Mouse (Mus musculus): ENCODE results near the gene Anxa1. TPM values are rescaled to one million over a fixed set of nuclear protein-coding genes. Genes with fewer than 3 reads are reported as not detected.

Anxa1 gene
- polyA plus RNA-seq, 1 experiment from 2014 or later = 11.8 TPM

DNA sequence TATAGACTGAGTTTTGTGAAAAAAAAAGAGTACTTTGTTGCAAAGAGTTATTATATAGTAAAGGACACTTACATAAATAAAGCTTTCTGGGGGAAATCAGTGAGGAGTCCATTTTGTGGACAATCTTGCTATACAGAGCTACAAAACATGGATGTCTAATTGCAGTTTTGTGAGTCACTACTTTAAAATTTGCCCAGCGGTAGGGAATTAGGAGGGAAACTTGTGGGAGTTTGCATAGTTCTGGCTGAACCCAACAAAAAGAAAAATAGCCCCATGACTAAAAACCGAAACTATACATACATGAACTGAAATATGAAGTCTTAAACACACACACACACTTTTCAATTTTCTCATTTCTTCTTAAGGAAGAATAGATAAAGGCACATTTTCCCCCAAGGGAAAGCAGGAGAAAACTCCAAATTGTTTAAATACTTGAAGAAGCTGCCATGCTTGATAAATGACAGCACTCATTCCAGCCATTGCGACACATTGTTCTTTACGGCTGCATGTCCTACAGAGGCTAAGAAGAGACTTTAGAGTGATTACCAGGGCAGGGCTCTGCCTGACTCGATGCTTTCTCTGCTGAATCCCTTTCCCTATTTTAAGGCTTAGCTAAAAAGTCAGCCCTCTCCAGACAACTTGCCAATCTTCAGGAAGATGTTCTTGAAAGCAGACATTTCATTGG is 11.9 kb upstream of the Anxa1 start:
- Histone ChIP-seq H3K27ac (replicated peaks) (no peak overlapping the region), H3K9ac (no peak overlapping the region), H3K9me3 (no peaks in the 10 kb centered on the region), H3K27me3 (no peaks in the 10 kb centered on the region), H3K36me3 (no peaks in the 10 kb centered on the region), H3K4me2 (no peak overlapping the region), H3K4me1 (replicated peaks) (no peaks in the 10 kb centered on the region), H3K4me3 (no peak overlapping the region)
- WGBS = 62% methylated on average over 5 of the region's 5 CpGs
- ATAC-seq (ENCODE audit: low FRiP score, low read depth) = no peak

DNA sequence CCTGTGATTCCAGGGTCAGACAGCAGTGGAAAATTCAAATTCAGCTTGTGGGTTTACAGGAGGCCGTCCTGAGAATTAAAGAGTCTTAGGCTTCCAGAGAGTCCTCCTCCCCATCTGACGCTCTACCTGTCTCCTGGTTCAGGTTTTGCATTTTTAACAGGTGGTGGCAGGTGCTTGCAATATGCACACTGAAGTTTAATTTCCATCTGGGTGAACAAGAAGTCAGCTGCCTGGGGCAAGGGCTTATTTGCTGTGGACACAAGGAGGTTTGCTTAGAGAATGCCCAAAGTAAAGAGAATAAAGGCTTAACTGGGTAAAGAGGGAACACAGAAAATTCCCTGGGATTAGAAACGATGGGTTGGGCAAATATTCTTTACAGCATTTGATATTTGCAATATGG is 11.2 kb upstream of the Anxa1 start:
- H3K9ac ChIP-seq = no peak overlapping the region
- H3K27me3 ChIP-seq = no peaks in the 10 kb centered on the region
- H3K9me3 ChIP-seq = no peaks in the 10 kb centered on the region
- WGBS = 84% methylated on average over 3 of the region's 3 CpGs
- ATAC-seq (ENCODE audit: low FRiP score, low read depth) = no peak
- no peaks in the 10 kb centered on the region for H3K36me3 ChIP-seq
- no peak overlapping the region for H3K4me3 ChIP-seq
- H3K4me1 ChIP-seq (replicated peaks) = no peaks in the 10 kb centered on the region
- no peak overlapping the region for H3K4me2 ChIP-seq
- no peak overlapping the region for H3K27ac ChIP-seq (replicated peaks)

DNA sequence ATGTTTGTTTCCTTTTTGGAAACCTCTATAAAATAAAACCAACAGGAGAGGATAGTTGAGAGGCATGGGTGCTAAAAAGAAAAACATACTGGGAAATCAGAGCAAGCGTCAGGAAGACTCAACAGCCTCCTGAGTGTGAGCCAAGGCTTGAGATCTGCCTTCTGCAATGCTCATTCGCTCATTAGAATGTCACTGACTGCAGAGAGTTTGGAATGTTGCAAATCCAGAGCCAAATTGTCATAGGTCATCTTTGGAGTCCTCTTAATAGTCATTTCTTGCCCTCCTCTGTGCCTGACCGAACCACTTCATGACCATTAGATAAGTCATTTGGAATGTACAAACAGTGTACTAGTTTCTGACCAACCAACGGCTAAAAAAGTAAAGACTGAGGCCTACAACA is 8.4 kb upstream of the Anxa1 start:
- no peak overlapping the region for H3K4me3 ChIP-seq
- WGBS = 86% methylated on average over 4 of the region's 4 CpGs
- no peak for ATAC-seq (ENCODE audit: low FRiP score, low read depth)
- no peak overlapping the region for H3K27ac ChIP-seq (replicated peaks)
- no peak overlapping the region for H3K4me2 ChIP-seq
- no peaks in the 10 kb centered on the region for H3K27me3 ChIP-seq
- H3K4me1 ChIP-seq (replicated peaks) = no peaks in the 10 kb centered on the region
- no peaks in the 10 kb centered on the region for H3K36me3 ChIP-seq
- H3K9ac ChIP-seq = no peak overlapping the region
- H3K9me3 ChIP-seq = no peaks in the 10 kb centered on the region

DNA sequence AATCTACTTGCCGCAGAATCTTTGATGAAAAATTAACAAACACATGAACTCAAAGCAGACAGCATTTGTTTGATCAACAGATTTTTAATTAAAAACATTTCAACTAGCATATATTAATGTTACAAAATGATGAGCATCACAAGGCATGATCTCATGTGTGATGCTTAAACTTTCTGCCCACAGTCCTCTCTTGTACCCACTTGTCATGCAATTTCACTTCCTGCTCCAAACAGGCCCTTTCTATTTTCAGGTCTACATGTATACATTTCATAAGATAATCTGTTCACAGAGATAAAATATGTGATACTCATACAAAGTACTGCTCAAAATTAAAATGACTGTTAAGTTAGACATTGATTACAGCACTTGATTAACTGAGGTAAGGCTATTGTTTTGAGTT is 6.3 kb upstream of the Anxa1 start:
- Histone ChIP-seq H3K9ac (no peak overlapping the region), H3K4me2 (no peak overlapping the region), H3K4me3 (no peak overlapping the region), H3K27me3 (no peaks in the 10 kb centered on the region), H3K27ac (replicated peaks) (no peak overlapping the region), H3K36me3 (no peaks in the 10 kb centered on the region), H3K4me1 (replicated peaks) (no peaks in the 10 kb centered on the region), H3K9me3 (no peaks in the 10 kb centered on the region)
- ATAC-seq (ENCODE audit: low FRiP score, low read depth) = no peak
- whole genome bisulfite sequencing = 97% methylated on average over 1 of the region's 1 CpGs

DNA sequence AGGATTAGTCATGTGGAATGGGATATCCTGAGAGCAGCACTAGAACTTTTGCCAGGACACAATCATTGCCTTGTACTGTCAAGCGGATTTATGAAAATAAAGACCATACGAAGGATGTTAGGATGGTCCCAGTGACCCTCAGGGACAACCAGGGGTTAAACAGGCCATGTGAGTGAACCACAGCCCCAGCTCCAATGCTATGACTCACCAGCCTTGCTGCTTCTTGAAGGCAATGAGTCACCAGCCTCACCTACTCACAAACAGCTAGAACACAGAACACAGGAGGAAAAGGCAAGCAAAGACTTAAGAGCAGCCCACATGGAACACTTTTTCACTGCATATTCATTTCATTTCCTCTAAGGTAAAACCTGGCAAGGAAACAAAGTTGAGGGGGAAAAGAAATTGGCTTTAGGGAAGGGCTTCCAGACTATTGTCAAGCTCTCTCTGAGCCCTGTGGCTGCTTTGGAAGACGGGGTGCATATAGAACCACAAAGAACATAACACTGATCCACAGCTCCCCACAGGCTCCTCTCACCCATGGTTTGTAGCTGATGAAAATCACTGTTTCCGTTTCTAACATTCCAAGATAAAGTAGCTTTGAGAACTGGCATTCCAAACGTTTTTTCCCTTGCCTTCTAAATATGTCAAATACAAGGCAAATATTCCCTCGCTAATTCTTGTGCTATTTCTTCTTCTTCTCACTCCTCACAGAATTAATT is 3.0 kb upstream of the Anxa1 start:
- no peaks in the 10 kb centered on the region for H3K36me3 ChIP-seq
- no peak overlapping the region for H3K9ac ChIP-seq
- no peaks in the 10 kb centered on the region for H3K9me3 ChIP-seq
- no peak overlapping the region for H3K4me2 ChIP-seq
- H3K27me3 ChIP-seq = no peaks in the 10 kb centered on the region
- no peak overlapping the region for H3K27ac ChIP-seq (replicated peaks)
- no peaks in the 10 kb centered on the region for H3K4me1 ChIP-seq (replicated peaks)
- 87% methylated on average over 6 of the region's 6 CpGs for WGBS
- H3K4me3 ChIP-seq = no peak overlapping the region
- ATAC-seq (ENCODE audit: low FRiP score, low read depth) = no peak

DNA sequence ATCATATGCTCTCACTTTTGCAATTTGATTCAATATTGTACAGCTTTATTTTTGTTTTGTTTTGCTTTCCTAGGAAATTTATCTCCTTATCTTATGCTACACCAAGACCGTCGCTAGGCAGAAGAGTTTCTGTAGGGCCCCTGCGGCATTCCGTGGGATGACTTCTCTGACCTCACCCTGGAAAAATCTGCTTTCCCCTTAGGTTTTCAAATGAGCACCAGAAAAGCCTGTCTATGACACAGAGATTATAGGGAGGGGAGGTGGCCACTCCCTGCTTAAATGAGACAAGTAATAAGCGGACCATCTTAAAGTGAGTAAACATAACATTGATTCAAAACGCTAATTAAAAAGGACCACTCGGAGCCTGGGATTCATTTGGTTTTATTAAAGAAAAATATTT is 1.0 kb downstream of the Anxa1 start:
- H3K27me3 ChIP-seq = no peaks in the 10 kb centered on the region
- H3K4me1 ChIP-seq (replicated peaks) = no peaks in the 10 kb centered on the region
- H3K9me3 ChIP-seq = no peaks in the 10 kb centered on the region
- H3K4me2 ChIP-seq = no peak overlapping the region
- no peak overlapping the region for H3K9ac ChIP-seq
- ATAC-seq (ENCODE audit: low FRiP score, low read depth) = no peak
- H3K4me3 ChIP-seq = no peak overlapping the region
- WGBS = 90% methylated on average over 7 of the region's 7 CpGs
- H3K36me3 ChIP-seq = no peaks in the 10 kb centered on the region
- no peak overlapping the region for H3K27ac ChIP-seq (replicated peaks)

DNA sequence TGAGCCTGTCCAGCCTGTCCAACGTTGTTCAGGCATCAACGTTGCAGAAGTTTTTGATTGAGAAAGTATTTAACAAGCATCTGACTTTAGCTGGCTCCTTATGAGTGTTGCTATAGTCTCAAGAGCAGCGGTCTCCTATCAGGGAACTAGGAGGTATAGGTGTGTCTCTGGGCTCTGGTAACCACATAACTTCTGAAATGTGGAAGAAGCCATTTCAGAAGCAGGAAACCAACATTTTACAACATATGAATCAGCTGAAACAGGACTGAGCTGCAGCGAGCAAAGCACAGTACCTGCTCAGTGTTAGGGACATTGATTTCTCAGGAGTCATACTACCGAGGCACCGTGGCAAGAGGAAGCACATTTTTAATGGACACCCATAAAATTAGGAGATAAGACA is 1.5 kb downstream of the Anxa1 start:
- Histone ChIP-seq H3K36me3 (no peaks in the 10 kb centered on the region), H3K9me3 (no peaks in the 10 kb centered on the region), H3K27me3 (no peaks in the 10 kb centered on the region), H3K4me3 (no peak overlapping the region), H3K4me1 (replicated peaks) (no peaks in the 10 kb centered on the region), H3K27ac (replicated peaks) (no peak overlapping the region), H3K4me2 (no peak overlapping the region), H3K9ac (no peak overlapping the region)
- 90% methylated on average over 6 of the region's 6 CpGs for WGBS
- ATAC-seq (ENCODE audit: low FRiP score, low read depth) = no peak

DNA sequence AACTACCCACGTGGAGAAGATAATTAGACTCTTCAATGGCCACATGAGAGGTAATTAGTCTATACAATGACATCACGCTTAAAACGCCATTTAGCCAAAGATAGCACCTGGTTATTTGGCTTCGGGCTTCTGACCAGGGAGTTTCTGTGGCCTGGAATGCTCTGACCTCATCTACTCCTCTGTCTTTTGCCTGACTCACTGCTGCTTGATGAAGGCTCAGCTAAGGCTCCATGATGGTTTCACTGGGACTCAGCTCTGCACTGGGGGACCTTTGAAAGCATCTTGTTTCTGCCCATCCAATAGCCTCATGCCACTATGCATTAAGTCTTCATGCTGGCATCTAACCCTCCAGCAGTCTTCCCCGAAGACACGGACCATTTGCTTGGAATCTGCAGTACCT is 2.5 kb downstream of the Anxa1 start:
- H3K4me2 ChIP-seq = no peak overlapping the region
- WGBS = 79% methylated on average over 6 of the region's 6 CpGs
- no peaks in the 10 kb centered on the region for H3K27me3 ChIP-seq
- H3K27ac ChIP-seq (replicated peaks) = no peak overlapping the region
- no peaks in the 10 kb centered on the region for H3K36me3 ChIP-seq
- no peak overlapping the region for H3K9ac ChIP-seq
- H3K9me3 ChIP-seq = no peaks in the 10 kb centered on the region
- no peaks in the 10 kb centered on the region for H3K4me1 ChIP-seq (replicated peaks)
- no peak overlapping the region for H3K4me3 ChIP-seq
- ATAC-seq (ENCODE audit: low FRiP score, low read depth) = no peak

DNA sequence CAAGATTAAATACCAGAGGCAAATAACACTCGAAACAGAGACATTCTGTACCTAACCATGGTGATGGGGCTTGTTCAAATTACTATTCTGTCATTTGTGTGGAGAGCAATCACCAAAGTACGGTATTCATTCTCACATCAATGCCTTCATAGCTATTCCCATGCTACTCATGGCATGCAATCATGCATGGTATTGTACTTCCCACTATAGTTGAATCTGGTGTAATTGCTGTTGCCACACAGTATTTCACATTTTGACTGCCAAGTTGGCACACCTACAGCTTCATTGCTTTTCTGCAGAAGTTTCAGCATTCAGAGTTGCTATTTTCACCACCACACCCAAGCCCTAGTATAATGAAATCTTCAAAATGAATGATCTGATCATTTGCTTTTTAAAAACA is 4.4 kb downstream of the Anxa1 start:
- no peak overlapping the region for H3K4me2 ChIP-seq
- ATAC-seq (ENCODE audit: low FRiP score, low read depth) = no peak

DNA sequence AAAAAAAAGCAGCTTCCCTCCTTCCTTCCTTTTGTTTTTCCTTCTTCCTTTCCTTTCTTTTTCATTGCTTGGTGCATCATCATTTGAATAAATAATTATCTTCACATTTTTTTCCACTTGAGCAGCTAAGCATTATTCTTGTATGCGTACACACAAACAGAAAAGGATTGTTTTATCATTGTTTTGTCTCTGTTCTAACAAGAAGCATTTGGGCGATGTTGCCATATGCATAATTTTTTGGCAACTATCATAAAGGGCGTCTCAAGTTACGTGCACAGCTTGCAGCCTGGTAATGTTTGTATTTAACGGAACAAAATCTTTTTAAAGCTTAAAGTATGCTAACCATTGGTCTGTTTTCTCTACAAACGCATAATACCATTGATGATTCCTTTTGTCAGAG is 5.1 kb downstream of the Anxa1 start:
- no peak overlapping the region for H3K27ac ChIP-seq (replicated peaks)
- no peak for ATAC-seq (ENCODE audit: low FRiP score, low read depth)
- H3K4me1 ChIP-seq (replicated peaks) = no peaks in the 10 kb centered on the region
- H3K27me3 ChIP-seq = no peaks in the 10 kb centered on the region
- 69% methylated on average over 6 of the region's 6 CpGs for WGBS
- H3K36me3 ChIP-seq = no peaks in the 10 kb centered on the region
- no peak overlapping the region for H3K4me2 ChIP-seq
- no peak overlapping the region for H3K9ac ChIP-seq
- H3K9me3 ChIP-seq = no peaks in the 10 kb centered on the region
- no peak overlapping the region for H3K4me3 ChIP-seq

More for the DNA sequence above, 4.4 kb downstream of the Anxa1 start:
- Histone ChIP-seq H3K9me3 (no peaks in the 10 kb centered on the region), H3K4me1 (replicated peaks) (no peaks in the 10 kb centered on the region), H3K4me3 (no peak overlapping the region), H3K9ac (no peak overlapping the region), H3K27ac (replicated peaks) (no peak overlapping the region), H3K36me3 (no peaks in the 10 kb centered on the region), H3K27me3 (no peaks in the 10 kb centered on the region)
- 63% methylated on average over 2 of the region's 2 CpGs for WGBS

DNA sequence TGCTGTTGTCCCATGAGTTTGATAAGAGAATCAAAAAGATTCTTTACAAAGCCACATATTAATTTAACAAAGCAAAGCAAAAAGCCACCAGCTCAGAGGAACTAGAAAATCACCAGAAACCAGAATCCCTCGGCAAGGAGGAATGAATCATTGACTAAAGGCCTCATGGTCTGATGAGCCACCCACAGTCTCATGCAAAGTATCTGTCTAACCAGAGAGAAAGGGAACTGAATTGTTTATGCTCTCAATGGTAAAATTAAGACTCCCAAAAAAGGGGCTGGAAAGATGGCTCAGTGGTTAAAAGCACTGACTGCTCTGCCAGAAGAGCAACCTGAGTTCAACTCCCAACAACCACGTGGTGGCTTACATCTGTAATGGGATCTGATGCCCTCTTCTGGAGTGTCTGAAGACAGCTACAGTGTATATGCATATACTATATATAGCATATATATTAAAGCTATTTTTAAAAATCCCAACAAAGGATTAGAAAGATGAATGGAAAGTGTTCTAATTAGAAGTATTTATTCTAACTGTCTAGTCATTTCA is 9.5 kb downstream of the Anxa1 start:
- no peak for ATAC-seq (ENCODE audit: low FRiP score, low read depth)
- WGBS = 66% methylated on average over 2 of the region's 2 CpGs

DNA sequence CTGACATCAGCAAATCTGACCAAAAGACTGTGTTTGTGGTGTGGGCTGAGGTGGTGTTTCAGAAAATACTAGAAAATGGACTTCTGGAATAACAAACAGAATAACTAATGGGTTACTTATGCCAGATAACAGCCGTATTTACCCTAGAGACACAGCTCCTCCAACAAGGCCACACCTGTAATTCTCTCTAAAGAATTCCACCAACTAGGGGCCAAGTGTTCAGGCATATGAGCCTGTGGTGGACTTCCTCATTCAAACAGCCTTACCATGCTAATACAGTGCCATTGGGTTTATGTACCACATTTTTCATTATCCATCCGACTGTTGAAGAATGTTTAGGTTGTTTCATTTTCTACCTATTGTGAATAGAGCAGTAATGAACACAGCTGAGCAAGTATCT is 20.6 kb downstream of the Anxa1 start:
- 96% methylated on average over 2 of the region's 2 CpGs for WGBS
- Histone ChIP-seq H3K4me1 (replicated peaks) (no peaks in the 10 kb centered on the region), H3K4me2 (no peak overlapping the region), H3K27me3 (no peaks in the 10 kb centered on the region), H3K4me3 (no peak overlapping the region), H3K9me3 (no peaks in the 10 kb centered on the region), H3K36me3 (no peaks in the 10 kb centered on the region), H3K27ac (replicated peaks) (no peak overlapping the region), H3K9ac (no peak overlapping the region)
- ATAC-seq (ENCODE audit: low FRiP score, low read depth) = no peak

More for the DNA sequence above, 9.5 kb downstream of the Anxa1 start:
- Histone ChIP-seq H3K36me3 (no peaks in the 10 kb centered on the region), H3K4me1 (replicated peaks) (no peaks in the 10 kb centered on the region), H3K4me3 (no peak overlapping the region), H3K9ac (no peak overlapping the region), H3K27ac (replicated peaks) (no peak overlapping the region), H3K9me3 (no peaks in the 10 kb centered on the region), H3K27me3 (no peaks in the 10 kb centered on the region), H3K4me2 (no peak overlapping the region)

Measured in hindbrain, embryonic 15.5 days (tissue).